Mouse (Mus musculus): ENCODE measurements at regions not wholly inside any gene's neighbourhood (a gene's known extent, or its start where the extent isn't known, plus 50 kb on each side); places are given as distances from the start of the nearest gene placed in this dataset.

- Histone ChIP-seq H3K4me3 (ENCODE audit: low read depth, low read length) (no peak overlapping the region), H3K9ac (no peak overlapping the region), H3K27me3 (ENCODE audit: insufficient read depth, low read length) (no peaks in the 10 kb centered on the region), H3K36me3 (ENCODE audit: insufficient read depth) (no peaks in the 10 kb centered on the region), H3K9me3 (ENCODE audit: low read length) (no peaks in the 10 kb centered on the region), H3K4me1 (ENCODE audit: insufficient read depth) (no peaks in the 10 kb centered on the region), H3K4me2 (ENCODE audit: low read depth) (no peak overlapping the region), H3K27ac (ENCODE audit: low read depth, low read length) (no peak overlapping the region)
- no peak for TF ChIP-seq CTCF (IDR thresholded peaks at IDR 0.05; ENCODE audit: low read depth)
- no peak for ATAC-seq
- DNase-seq: no peak
Measured at GRCm38 (mm10) chr10:38538766-38539165, 282.8 kb downstream of the Rfpl4b start.

GRCm38 (mm10) chr10:38516636-38517035 lies 304.9 kb downstream of the Rfpl4b start:
- Histone ChIP-seq H3K9me3 (ENCODE audit: low read length) (no peaks in the 10 kb centered on the region), H3K4me3 (ENCODE audit: low read depth, low read length) (no peak overlapping the region), H3K9ac (no peak overlapping the region), H3K27ac (ENCODE audit: low read depth, low read length) (no peak overlapping the region), H3K4me2 (ENCODE audit: low read depth) (no peak overlapping the region), H3K4me1 (ENCODE audit: insufficient read depth) (no peaks in the 10 kb centered on the region), H3K36me3 (ENCODE audit: insufficient read depth) (no peaks in the 10 kb centered on the region), H3K27me3 (ENCODE audit: insufficient read depth, low read length) (no peaks in the 10 kb centered on the region)
- DNase-seq (no peak), ATAC-seq (no peak)
- no peak for TF ChIP-seq CTCF (IDR thresholded peaks at IDR 0.05; ENCODE audit: low read depth)
- WGBS: 86% methylated on average over 2 of the region's 2 CpGs

All from forebrain, postnatal 0 days (tissue).